Mouse (Mus musculus) cerebellum, postnatal 14 days (tissue): Measurements from ENCODE around the gene Pqlc2.

Experiments
- DNase-seq, 2 experiments: peaks; one replicate each; pipeline ENCODE4 v3.0.0; 2021; ENCODE audit warnings: mixed read lengths in 2 of 2

The Pqlc2 gene

DNA sequence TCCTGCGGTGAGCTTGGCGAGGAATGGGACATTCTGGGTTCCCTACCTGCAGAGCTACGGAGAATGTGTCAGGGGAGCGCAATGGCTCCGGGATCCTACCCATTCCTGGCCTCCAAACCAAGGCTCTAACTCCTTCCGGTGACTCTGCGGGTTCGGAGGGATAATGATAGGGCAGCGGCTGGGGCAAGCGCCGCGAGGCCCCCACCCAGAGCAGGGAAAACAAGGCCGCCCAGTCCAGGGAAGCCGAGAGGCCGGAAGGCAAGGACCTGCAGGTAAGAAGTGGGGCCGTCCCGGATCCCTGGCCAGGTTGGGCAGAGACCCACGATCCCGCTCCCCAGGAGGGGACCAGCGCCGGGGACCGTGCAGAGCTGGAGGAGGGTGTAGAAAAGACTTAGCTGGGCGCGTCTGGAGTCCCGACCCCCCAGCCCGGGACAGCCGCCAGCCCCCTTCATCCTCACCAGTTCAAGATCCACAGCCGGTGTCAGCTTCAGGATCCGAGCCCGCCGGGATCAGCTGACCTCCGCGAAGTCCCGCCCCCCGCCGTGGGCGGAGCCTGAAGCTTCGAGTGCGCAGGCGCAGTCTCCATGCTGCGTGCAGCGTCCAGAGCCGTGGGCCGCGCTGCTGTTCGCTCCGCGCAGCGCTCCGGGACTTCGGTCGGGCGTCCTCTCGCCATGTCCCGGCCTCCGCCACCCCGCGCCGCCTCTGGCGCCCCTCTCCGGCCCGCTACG lies at the start of gene Pqlc2, which contains the start of gene Akr7a5:
Pqlc2 (minus strand) TSS at position 538 of the 728 bp plus-strand sequence.
Akr7a5 (plus strand) TSS at position 574 of the 728 bp plus-strand sequence.
- DNase-seq = peak; percentile 100

DNA sequence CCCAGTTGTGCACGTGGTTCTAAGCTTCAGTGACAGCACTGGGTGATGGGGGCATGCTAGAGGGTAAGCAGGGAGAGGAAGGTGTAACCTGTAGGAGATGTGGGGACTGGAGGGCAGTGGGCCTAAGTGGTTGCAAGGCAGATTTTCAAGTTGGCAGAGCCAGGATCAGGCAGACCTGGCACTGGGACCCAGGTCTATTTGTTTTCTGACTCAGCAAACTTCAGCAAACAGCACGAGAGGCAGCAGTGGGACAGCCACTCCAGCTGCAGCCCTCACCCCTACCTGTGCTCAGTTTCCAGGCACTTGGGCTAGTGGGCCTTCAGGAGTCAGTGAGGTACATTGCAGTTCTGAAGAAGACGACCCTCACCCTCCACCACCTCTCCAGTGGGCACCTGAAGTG lies 46.7 kb upstream of the Pqlc2 start:
- DNase-seq = no peak

DNA sequence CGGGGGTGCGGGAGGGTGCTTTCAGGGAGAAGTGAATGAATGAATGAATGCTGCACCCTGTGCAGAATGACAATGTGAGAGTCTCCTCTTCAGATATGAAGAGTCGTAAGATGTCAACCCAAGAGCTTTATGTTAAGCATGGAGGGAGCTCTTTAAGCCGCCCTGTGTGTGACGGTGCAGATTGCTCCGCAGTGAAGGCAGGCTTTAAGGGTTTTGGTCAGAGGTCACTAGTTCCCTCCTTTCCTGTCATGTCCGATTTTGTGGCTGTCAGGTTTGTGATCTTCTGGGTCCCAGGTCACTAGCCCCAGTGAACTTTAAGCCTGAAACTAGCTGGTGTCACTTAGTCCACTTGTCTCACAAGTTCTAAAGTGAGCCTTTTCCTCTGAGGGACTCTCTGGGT lies 42.3 kb upstream of the Pqlc2 start:
- DNase-seq = no peak

DNA sequence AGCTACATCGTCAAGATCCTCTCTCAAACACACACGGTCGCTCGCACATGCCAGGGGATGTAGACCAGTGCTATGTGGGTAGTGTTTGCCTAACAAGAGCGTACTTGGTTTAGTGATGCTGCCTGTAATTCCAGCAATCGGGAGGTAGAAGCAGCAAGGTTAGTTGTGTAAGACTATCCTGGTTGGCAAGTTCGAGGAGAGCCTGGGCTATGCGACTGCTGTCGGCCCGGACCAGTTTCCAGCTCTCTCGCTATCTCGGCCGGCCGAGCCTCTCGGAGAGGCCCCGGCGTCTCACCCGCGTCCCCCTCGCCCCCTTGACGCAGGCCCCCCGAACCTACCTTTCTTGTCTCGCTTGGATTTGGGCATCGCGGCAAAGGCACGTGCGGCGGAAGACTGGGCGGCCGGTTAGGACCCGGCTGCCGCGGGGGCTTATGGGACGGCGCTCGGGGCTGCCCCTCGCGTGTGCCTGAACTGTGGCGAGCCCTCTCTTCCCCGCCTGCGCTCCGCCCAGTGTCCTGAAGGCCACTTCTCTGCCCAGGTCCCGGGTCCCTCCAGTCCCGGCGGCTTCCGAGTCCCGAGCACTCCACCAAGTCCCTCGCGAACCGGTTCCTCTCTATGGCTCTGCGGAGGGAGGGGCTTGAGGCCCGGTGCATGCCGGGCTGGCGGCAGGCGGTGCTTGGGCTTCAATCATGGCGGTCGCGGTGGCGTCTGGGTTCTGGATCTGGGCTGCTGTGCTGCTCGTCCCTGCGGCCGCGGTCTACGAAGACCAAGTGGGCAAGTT lies 41.6 kb upstream of the Pqlc2 start, which contains the start of the genes Mrto4, Emc1 and Ubr4:
Mrto4 (minus strand) TSS at position 646 of the 781 bp plus-strand sequence.
Emc1 (plus strand) TSS at position 657 of the 781 bp plus-strand sequence.
Ubr4 (plus strand) TSS at position 679 of the 781 bp plus-strand sequence.
- DNase-seq = peak; percentile 87 to 88

DNA sequence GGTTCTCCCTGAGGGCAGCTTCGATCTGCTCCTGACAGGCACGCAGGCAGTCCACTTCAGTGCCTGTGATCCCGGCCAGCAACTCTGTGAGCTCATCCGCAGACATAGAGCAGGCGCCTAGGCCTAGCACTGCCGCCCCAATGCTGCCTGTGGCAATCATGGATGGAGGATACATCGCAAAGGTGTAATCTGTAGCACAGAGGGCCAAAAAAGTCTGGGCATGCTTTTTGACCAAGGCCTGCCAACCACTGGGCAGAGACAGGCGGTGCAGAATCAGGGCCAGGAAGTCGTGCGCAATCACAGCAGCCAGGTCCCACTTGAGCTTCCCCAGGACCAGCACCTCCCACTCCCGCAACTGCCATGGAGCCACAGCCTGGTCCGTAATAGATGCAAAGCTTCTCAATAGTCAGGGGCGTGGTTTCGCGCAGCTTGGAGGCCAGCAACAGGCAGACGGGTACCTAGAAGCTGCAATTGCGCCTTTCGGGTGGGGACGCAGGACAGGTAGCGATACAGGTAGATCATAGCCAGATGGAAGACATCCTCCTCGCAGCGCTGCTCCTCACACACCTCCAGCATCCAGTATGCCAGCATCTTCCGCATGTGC lies 35.0 kb upstream of the Pqlc2 start:
- DNase-seq = no peak

DNA sequence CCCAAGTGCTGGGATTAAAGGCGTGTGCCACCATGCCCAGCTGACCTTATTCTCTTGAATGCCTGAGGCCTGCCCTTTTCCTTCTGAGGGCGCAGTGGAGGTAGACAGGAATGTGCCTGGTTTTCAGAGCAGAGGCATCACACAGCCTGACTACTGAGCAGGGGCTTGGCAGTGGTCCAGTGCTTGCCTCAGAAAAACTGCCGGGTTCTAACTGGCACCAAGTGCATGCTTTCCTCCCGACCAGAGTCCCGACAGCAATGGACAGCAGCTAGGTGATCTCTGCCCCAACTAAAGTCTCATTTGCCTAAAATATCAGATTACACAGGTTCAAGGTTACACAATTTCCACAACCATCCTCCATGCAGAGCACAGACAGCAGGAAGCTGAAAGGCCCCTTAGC lies 33.2 kb upstream of the Pqlc2 start:
- DNase-seq = peak; percentile 56 to 68

DNA sequence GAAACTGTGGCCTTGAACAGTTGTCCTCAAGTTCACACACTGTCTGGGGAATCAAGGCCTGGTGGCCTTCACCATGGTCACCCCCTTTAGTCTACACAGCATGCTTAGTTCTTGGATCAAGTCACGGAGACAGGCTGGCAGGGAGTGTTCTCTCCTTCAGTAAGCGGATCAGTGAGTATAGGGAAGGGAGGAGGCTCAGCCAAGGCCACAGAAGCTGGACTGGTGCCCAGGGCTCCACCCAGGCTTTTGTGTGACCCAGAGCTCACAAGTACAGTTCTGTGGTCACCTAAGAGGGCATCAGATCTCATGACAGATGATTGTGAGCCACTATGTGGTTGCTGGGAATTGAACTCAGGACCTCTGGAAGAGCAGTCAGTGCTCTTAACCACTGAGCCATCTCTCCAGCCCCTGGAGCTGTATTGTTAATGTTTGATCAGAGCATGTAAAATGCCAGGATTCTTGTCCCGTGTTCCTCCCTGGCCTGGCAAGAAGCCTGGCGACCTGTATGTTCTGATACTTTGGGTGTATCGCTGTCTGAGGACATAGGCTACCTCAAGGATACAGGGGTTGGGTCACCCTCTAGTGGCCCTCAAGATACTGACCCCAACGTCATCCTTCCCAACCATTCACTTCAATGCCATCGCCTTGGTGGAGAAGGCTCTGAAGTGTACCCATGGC lies 31.2 kb upstream of the Pqlc2 start:
- peak in 1 of 2 experiments; percentile 19 for DNase-seq

DNA sequence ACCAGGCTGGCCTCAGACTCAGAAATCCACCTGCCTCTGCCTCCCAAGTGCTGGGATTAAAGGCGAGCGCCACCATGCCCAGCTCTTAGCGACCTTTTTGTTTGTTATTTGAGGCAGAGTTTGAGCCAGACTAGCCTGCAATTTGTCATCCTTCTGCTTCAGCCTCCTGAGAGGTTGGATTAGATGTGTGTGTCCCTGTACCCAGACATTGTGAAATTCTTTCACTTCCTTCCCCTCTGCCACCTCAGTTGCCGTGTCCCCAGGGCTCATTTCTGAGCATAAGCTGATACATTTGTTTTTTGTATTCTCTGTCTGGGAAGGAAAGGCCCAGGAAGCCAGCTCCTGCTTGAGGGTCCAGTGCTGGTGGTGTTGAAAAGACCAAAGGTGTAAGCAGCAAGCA lies 30.3 kb upstream of the Pqlc2 start:
- no peak for DNase-seq

DNA sequence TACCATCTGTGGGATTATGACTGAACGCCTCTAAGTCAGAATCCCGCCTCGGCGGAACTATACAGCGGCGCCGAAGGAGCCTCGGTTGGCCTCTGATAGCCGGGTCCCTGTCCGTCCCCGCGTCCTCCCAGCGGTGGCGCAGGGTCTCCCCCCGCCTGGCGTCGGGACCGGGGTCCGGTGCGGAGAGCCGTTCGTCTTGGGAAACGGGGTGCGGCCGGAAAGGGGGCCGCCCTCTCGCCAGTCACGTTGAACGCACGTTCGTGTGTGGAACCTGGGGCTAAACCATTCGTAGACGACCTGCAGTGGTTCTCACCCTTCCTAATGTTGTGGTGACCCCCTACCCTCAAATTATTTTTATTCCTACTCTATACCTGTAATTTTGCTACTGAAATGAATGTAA lies 27.6 kb upstream of the Pqlc2 start:
- no peak for DNase-seq

DNA sequence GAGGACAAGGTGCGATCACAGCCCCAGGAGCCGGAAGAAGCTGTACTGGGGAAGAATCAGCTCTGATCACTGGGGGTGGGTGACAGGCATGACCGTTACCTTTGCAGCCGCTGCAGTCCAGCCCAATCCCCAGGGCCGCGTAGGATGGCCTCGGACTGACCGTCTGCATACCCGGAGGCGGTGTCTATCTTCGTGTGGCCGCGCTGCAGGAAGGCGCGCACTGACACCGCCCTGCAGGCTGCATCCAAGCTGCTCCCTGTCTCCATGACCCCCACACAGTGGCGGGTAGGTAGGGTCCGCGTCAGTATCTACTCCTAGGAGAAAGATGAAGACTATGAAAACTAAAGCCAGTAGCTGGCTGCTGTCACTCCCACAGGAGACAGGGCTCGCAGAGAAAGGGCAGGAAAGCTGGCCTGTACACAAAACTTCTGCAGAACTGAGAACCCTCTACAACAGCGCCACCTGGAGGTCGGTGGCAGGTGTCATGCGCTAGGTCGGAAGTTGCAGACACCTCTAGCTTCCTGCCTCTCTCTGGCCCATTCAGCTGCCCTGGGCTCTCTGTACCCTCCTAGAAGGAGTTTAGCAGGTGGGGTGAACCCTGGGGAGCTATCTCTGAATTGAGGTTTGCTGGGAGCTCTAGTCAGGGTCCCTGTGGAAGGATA lies 26.4 kb upstream of the Pqlc2 start:
- peak; percentile 79 to 90 for DNase-seq

DNA sequence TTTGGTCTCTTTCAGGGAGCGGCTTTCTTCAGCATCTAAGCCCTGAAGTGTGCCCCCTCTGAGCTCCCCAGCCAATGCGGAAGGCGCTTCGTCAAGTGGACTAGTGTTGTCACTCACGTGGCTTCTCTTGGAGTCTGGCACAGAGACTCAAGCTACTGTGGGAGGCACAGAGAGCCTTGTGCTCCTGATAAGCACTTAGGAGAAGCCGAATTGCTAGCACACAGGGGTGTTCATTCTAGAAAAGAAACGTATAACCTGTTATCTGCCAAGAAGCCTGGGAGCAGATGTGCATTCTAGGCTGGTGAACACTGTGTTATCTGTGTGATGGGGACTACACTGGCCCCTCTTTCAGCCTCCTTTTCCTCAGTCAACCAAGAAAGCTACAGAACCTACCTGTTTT lies 25.0 kb upstream of the Pqlc2 start:
- DNase-seq = no peak

DNA sequence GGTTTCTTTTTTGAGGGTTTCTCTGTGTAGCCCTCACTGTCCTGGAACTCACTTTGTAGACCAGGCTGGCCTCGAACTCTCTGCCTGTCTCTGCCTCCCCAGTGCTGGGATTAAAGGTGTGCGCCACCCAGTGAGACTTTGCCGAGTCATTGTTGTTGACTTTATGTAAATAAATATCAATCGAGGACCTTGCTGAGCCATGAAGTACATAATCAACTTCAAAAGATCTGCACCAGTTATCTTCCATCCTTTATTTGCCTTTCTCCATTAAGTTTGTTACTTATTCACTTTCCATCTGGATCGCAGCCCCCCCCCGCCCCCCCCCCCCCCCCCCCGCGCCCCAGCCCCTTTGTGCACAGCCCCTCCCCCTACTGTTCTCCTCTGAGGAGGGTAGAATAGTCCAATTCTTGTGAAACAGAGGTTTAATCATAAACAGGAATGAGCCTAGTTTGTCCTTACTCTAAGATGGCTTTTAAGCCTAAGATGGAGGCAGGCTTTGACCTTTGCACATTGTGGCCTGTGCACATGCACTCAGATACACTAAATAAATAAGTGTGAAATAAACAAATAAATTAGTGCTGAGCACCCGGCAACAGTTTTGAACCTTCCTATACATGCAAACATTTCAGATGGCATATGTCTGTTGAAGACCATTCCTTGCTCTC lies 24.3 kb upstream of the Pqlc2 start:
- DNase-seq = no peak

DNA sequence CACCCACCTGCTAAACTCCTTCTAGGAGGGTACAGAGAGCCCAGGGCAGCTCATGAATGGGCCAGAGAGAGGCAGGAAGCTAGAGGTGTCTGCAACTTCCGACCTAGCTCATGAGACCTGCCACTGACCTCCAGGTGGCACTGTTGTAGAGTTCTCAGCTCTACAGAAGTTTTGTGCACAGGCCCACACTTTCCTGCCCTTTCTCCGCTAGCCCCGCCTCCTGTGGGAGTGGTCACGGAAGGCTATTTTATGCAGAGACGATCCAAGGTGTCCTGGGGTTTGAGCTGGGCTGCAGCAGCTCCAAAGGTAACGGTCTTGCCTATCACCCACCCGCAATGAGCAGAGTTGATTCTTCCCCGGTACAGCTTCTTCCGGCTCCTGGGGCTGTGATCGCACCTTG lies 20.1 kb upstream of the Pqlc2 start:
- DNase-seq = peak in 1 of 2 experiments; percentile 54

DNA sequence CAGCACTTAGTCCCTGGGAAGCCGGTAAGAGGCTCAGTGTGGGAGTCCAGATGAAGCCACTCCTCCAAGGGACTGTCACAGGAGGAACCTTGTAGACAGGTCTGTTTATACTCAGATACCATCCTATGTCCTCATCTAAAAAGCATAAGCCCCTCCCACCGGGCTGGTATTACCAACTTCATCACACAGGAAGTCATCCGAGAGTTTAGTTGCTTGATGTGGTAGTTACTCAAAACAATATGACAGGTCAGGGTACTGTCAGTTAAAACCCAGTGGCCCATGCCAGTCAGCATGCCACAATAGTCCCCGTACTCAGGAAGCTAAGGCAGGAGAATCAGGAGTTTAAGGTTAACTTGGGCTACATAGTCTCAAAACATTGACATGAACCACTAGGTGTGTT lies 9.2 kb upstream of the Pqlc2 start:
- no peak for DNase-seq

DNA sequence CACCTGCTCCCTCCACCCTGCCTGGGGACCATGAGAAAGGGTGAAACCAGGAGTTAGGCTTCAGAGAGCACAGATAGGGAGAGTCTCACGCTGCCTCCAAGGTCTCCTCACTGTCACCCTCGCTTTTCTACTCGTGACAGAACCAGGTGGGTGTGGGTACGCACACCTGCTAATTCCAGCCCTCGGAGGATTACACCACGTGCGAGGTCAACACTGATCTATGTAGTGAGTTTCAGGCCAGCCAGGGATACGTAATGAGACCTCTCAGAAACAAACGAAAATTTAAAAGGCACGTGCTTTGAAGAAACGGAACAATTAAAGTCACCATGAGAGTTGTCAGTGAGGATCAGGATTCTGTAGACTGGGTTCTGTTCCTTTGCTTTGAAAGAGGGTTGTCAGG lies 7.9 kb upstream of the Pqlc2 start:
- DNase-seq = no peak

DNA sequence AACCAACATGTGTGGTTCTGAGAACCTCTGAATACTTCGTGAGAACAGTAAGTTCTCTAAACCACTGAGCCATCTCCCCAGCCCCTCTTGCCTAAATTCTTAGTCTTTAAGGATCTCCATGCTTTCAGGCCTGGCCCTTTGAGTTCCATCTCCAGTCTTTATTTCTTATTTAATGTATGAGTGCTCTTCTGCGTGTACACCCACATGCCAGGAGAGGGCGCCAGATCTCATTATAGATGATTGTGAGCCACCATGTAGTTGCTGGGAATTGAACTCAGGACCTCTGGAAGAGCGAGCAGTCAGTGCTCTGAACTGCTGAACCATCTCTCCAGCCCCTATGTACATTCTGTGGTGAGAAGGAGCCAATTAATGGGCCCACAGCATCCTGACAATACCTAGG lies 2.1 kb upstream of the Pqlc2 start:
- peak in 1 of 2 experiments; percentile 68 for DNase-seq

DNA sequence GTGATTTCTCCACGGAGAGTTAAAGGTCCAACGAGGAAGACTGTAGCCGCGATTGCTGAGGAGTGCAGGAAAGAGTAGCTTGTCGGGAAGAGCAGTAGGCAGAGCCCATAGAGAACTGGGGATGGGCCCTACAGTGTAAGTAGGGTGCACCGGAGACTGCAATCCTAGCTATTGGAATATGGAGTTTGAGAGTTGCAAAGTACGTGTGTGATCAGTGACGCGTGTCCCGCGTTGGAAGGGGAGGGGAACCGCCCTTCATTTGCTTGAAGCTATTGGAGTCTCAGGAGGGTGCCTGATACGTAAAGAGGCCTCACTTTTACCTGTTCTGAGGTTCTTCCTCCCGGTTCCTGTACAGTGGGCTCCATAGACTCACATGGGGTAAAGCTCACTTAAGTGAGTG lies 1.2 kb upstream of the Pqlc2 start:
- DNase-seq = no peak

DNA sequence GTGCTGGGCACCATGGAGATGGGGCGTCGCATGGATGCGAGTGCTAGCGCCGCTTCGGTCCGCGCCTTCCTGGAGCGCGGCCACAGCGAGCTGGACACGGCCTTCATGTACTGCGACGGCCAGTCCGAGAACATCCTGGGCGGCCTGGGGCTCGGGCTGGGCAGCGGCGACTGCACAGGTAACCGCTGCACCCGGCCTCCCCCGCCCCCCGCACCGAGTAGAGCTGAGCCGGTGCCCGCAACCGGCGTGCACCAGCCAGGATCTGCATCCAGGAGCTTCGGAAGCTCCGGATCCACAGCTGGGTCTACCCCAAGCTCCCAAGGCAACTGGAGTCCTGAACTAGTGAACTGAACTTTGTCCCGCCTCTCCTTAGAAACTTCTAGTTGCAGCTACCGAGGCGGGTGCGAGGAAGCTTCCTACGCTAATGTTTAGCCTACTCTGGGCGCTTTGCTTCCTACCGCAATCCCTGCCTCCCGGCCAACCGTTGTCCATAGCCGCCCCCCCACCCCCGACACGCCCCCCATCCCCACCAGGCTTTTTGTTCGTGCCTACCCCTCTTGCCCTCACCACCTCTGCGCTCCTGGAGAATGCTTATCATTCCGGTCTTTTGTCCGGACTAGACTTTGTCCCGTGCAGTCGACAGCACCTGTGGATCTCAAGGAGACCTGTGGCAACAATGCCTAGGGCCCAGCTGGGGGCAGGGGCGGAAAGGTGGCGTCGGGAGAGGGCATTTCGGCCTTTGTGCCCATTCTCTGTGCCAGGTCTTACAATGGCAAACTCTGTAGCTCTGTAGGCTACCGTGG lies 592 bp upstream of the Pqlc2 start:
- DNase-seq = no peak

DNA sequence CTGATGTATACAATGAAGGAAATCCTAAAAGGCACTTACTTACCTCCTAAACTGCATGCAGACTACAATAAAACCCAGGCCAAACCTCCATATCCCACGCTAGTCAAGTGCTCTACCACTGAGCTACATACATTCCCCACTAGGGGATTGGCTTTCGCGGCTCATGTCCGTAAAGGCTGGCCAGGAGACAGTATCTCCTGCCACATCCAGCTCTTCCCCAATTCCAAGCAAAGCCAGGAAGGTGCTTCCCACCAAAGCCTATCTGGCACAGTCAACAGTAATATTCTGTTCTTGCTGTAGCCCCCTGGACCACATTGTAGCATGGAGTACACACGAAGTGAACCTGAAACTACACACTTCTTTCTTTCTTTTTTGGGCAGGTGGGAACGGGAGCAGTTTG lies 857 bp downstream of the Pqlc2 start:
- no peak for DNase-seq

DNA sequence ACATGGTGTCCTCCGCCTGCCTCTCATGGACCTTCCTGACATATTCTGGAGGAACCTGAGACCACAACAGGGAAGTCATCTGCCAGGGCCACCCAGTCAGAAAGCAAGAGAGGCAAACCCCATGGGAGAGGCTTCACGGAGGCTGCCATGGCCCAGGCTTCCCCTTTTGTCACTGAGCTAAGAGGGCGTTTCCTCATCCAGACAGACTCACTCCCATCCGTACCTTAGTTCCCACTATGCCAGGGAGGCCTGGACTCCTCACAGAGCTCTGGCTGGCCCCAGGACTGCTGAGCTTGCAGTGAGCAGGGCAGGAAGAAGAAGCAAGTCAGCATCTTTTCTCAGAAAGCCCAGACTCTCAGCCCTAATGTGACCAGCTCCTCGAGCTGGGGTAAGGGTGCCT lies 2.6 kb downstream of the Pqlc2 start:
- no peak for DNase-seq

DNA sequence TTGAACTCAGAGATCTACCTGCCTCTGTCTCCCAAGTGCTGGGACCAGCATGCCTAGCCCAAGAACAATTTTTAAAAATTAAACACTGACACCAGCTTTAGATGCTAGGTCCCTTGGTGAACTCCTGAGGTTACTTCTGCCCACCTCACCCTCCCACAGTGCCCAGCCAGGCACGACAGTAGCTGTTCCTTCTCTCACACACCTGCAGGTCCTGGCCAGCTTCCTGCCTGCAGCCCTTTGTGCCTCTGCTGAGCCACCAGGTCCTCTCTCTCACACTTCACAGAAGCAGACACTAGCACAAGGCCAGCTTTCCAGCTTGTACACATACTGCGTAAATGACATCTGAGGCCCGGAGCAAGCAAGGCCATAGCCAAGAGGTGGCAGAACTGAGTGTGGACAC lies 5.0 kb downstream of the Pqlc2 start:
- DNase-seq = peak in 1 of 2 experiments; percentile 20
